Mouse (Mus musculus) neural tube, embryonic 13.5 days (tissue): Measurements from ENCODE around the gene Thoc3. TPM values are rescaled to one million over a fixed set of nuclear protein-coding genes. Genes with fewer than 3 reads are reported as not detected.
"Not testable (repeated sequence)": the region's sequence is repeated elsewhere in the genome, so short reads cannot be mapped to it uniquely, and the experiment has no call there.

ENCODE experiments used
- ATAC-seq: fragments of 200-750 bp; cut with Nextera tagmentation; 2 replicates; pipeline ENCODE4 v1.8.0; 2017; ENCODE audit warnings: low read depth, mild to moderate bottlenecking, moderate TSS enrichment, moderate library complexity
- H3K27ac ChIP-seq: fragments of 300-500 bp; sonication (generic); replicated peaks from 2 replicates; pipeline ENCODE4 v1.5.1; 2015; ENCODE audit warnings: moderate library complexity, mild to moderate bottlenecking, inconsistent platforms
- H3K27me3 ChIP-seq: fragments of 300-500 bp; sonication (generic); 2 replicates; pipeline ENCODE4 v1.6.1; 2015; ENCODE audit warnings: mild to moderate bottlenecking, inconsistent platforms
- H3K36me3 ChIP-seq: fragments of 300-500 bp; sonication (generic); 2 replicates; pipeline ENCODE4 v1.6.1; 2015; ENCODE audit warnings: mild to moderate bottlenecking, inconsistent platforms
- H3K4me1 ChIP-seq: fragments of 300-500 bp; sonication (generic); replicated peaks from 2 replicates; pipeline ENCODE4 v1.6.1; 2015; ENCODE audit warnings: inconsistent platforms
- H3K4me2 ChIP-seq: fragments of 300-500 bp; sonication (generic); 2 replicates; pipeline ENCODE4 v1.6.1; 2015; ENCODE audit warnings: inconsistent platforms, mild to moderate bottlenecking, moderate library complexity
- H3K4me3 ChIP-seq: fragments of 300-500 bp; sonication (generic); 2 replicates; pipeline ENCODE4 v1.5.1; 2015; ENCODE audit warnings: mild to moderate bottlenecking, inconsistent platforms
- H3K9ac ChIP-seq: fragments of 300-500 bp; sonication (generic); 2 replicates; pipeline ENCODE4 v1.6.1; 2015; ENCODE audit warnings: moderate library complexity, mild to moderate bottlenecking, inconsistent platforms
- H3K9me3 ChIP-seq: fragments of 300-500 bp; sonication (generic); 2 replicates; pipeline ENCODE4 v1.6.1; 2016; ENCODE audit warnings: inconsistent platforms
- WGBS: fragments of 180-500 bp; shearing (Covaris S2); methylation state at CpG from one replicate; pipeline ENCODE4 v1.1.7; 2015; 5-methylcytosine and 5-hydroxymethylcytosine counted together
- polyA plus RNA-seq: library from polyadenylated mRNA; unstranded; fragments of >200 nt; fragmentation: Nextera tagmentation; extraction: Ambion mirVana; gene quantifications from 2 replicates; pipeline ENCODE4 v1.2.1, GENCODE M21; 2015

The Thoc3 gene
- polyA plus RNA-seq, result 89.6 and 94.1 TPM in 2 replicates

DNA sequence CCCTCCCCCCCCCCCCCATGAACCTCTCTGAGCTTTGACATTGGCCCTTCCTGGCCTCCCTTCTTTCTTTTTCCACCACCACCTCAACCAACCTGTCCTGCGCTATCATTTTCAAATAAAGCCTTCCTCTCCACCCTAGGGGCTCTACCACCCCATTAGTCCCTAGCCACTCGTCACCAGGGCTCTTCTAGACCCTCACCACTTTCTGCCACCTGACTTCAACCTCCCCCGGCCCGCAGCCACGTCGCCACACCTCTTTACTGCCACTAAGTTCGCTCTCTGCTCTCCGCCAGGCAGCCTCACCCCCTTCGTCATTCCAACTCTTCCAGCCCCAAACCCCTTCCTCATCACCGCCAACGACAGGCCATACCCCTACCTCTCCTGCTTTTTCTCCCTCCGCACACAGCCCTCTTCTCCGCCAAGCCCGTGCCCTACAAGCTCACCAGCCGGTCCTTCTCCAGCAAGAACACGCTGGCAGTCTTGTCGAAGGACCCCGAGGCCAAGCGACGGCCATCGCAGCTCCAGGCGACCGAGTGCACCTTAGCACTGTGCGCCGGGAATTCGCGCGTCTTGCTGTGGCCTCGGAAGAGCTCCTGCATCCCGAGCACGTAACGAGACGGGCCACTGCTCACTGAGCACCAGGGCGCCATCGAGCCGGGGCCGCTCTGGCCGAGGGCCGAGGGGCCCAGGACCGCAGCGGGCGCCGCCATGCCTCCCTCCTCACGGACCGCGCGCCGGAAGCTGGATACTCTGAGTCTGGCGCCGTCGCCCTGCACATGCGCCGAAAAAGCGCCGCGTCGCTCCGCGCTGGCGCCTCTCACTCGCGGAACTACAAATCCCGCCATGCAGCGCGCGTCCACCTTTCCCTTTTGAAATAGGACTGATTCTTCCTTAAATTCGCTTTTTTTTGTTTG, at the start of gene Thoc3:
Gene Thoc3 (minus strand): TSS at position 752 of the 914 bp plus-strand sequence.
- H3K27ac ChIP-seq, result peak within 1 kb of the TSS; percentile 15; the same call in 1 of the 2 replicates
- H3K4me3 ChIP-seq, result peak within 1 kb of the TSS; percentile 83
- 0 out of 2 replicates have a peak, but pooled peaks cover 6% of the 10 kb centered on the region for H3K9me3 ChIP-seq
- 0 out of 2 replicates have a peak, but pooled peaks cover 3% of the 10 kb centered on the region for H3K27me3 ChIP-seq
- peak within 1 kb of the TSS; percentile 88 for H3K9ac ChIP-seq
- peaks cover 13% of the 10 kb centered on the region for H3K4me1 ChIP-seq
- ATAC-seq, result peak; percentile 97
- WGBS, result 0% methylated on average over 67 of the region's 67 CpGs
- H3K36me3 ChIP-seq, result peaks cover 42% of the 10 kb centered on the region
- peak within 1 kb of the TSS; percentile 95 for H3K4me2 ChIP-seq

DNA sequence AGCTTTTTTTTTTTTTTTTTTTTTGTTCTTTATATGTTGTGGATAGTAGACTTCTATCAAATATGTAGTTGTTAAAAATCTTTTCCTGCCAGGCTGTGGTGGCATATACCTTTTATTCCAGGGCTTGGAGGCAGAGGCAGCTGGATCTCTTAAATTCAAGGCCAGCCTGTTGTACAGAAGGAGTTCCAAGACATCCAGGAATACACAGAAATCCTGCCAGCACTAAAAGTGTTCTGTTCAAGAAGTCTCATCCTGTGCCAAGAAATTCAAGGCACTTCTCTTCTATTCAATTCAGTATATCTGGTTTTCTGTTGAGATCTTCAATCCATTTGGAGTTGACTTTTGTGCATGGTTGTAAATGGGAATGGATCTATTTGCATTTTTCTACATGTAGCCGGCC, 37.3 kb upstream of the Thoc3 start:
- Histone ChIP-seq H3K9ac (no peak overlapping the region), H3K4me3 (no peak overlapping the region), H3K4me1 (peaks cover 25% of the 10 kb centered on the region), H3K9me3 (no peaks in the 10 kb centered on the region), H3K36me3 (peaks cover 6% of the 10 kb centered on the region; the same call in 1 of the 2 replicates), H3K27ac (no peak overlapping the region), H3K4me2 (no peak overlapping the region), H3K27me3 (no peaks in the 10 kb centered on the region)
- no peak for ATAC-seq
- WGBS, result 89% methylated on average over 1 of the region's 1 CpGs

DNA sequence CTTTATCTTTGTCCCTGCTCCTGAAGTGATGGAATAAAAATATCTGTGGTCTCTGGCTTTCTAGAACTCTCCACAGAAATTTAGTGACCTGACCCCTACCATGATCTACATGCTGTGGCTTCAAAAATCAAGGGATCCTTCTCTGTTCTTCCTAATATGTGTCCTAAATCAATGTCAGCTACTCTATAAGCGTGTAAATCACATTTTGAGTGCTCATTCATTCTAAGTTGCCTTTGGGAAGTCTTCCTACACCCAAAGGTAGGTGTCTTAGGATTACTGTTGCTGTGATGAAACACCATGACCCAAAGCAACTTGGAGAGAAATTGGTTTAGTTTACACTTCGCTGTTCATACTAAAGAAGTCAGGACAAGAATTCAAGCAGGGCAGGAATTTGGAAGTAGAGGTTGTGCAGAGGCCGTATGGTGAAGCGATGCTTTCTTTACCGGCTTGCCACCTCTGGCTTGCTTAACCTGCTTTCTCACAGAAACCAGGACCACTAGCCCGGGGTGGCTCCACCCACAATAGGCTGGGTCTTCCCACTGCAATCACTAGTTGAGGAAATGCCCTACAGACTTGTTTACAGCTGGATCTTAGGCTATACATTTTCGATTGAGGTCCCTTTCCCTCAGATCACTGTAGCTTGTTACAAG, 36.1 kb upstream of the Thoc3 start:
- peaks cover 25% of the 10 kb centered on the region for H3K4me1 ChIP-seq
- no peak for ATAC-seq
- no peaks in the 10 kb centered on the region for H3K9me3 ChIP-seq
- H3K27ac ChIP-seq, result peak overlapping the region; percentile 87
- H3K4me2 ChIP-seq, result peak overlapping the region; percentile 67
- peaks cover 4% of the 10 kb centered on the region; the same call in 1 of the 2 replicates for H3K36me3 ChIP-seq
- H3K4me3 ChIP-seq, result peak overlapping the region; percentile 59
- WGBS, result 34% methylated on average over 7 of the region's 7 CpGs
- H3K27me3 ChIP-seq, result no peaks in the 10 kb centered on the region
- peak overlapping the region; percentile 83 for H3K9ac ChIP-seq

DNA sequence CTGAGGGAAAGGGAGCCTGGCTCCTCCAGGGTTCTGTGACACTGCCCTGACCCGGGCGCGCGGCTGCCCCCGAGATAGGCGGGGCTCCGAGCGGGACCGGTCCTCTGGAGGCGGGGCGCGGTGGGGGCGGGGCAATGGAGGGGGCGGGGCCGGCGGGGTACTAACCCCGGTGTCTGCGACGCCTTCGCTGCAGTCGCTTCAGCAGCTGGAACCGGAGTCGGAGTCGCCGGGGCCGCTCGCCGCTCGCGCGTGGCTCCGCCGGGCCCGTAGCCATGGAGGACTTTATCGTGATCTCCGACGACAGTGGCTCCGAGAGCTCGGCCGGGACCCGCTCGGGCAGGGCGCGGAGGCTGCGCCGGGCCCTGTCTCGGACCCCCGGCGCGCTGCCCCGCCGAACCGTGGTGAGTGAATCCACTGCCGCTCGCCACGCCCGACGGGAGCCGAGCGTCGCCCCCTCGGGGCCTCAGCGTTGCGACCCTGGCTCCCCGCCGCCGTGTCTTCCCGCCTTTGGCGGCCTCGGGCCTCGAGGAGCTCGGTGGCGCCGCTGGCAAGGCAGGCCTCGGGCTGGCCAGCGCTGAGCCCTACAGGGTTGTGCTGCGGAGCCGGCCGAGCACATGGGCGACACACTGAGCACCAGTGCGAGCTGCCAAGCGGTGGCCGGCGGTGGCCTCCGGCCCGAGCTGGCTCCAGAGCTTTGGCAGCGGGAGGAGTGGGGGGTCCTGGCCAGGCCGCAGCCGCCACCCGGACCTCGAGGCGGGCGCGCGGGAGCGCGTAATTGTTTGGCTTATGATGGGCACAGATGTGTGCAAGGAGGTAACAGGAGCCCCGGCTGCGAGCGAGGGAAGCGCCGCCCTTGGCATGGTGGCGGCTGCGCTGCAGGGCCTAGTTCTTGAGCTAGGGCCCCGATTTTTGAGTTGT, 35.2 kb upstream of the Thoc3 start, which contains the start of gene Simc1:
Gene Simc1 (plus strand): TSS at position 176 of the 918 bp plus-strand sequence.
- peak within 1 kb of the TSS; percentile 87 for H3K27ac ChIP-seq
- under 1% methylated on average over 93 of the region's 105 CpGs for WGBS
- peak within 1 kb of the TSS; percentile 67 for H3K4me2 ChIP-seq
- H3K4me1 ChIP-seq, result peaks cover 25% of the 10 kb centered on the region
- peak within 1 kb of the TSS; percentile 83 for H3K9ac ChIP-seq
- no peaks in the 10 kb centered on the region for H3K27me3 ChIP-seq
- H3K36me3 ChIP-seq, result peaks cover 4% of the 10 kb centered on the region; the same call in 1 of the 2 replicates
- peak; percentile 94 for ATAC-seq
- peak within 1 kb of the TSS; percentile 59 for H3K4me3 ChIP-seq
- H3K9me3 ChIP-seq, result no peaks in the 10 kb centered on the region

DNA sequence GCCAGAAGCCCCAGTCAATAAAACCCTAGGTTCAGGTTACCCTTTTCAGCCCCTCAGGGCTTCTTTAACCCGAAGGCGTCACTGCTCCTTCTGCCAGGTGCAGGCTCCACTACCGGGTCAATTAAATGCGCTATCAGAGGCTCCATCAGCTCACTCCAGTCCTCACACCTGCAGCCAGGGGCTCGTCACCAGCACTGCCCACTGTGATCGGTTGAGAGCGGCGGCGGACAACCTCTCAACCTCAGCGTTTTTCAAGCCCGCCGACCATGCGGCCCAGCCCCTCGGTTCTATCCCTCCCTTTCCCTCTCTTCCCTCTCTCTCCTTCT, 34.6 kb upstream of the Thoc3 start:
- Histone ChIP-seq H3K9me3 (no peaks in the 10 kb centered on the region), H3K9ac (peak overlapping the region; percentile 83), H3K27me3 (no peaks in the 10 kb centered on the region), H3K4me2 (peak overlapping the region; percentile 67), H3K36me3 (peaks cover 4% of the 10 kb centered on the region; the same call in 1 of the 2 replicates), H3K4me3 (peak overlapping the region; percentile 59), H3K4me1 (peaks cover 25% of the 10 kb centered on the region), H3K27ac (peak overlapping the region; percentile 87)
- peak; percentile 78 for ATAC-seq
- under 1% methylated on average over 14 of the region's 14 CpGs for WGBS

DNA sequence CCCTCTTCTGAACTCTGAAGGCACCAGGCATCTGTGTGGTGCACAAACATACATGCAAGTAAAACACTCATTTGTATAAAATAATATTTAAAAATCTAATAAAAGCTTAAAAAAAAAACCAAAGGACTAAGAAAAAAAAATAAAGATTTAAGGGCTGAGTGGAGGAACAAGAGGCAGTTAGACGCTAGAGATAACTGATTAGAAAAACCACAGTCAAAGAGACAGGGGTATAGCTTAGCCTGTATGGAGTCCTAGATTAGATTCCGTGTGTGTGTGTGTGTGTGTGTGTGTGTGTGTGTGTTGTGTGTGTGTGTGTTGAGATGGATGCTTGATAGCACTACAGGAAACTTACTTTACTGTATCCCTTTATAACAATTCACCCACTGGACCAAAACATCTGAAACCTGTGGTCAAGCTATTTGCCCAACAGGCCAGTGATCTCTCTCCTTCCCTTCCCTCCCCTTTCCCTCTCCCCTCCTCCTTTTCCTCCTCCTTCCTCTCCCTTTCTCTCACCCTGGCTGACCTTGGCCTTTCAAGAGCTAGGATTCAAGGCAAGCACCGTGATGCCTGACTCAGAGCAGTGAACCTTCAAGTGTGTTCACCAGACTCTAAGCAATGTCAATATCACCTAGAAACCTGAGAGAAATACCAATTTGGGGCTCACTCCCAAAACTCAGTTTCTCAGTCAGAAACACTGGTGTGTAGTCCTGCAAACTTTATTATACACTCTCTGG, 33.5 kb upstream of the Thoc3 start:
- Histone ChIP-seq H3K4me2 (no peak overlapping the region), H3K9ac (no peak overlapping the region), H3K4me3 (no peak overlapping the region), H3K36me3 (peaks cover 2% of the 10 kb centered on the region; the same call in 1 of the 2 replicates), H3K4me1 (peaks cover 25% of the 10 kb centered on the region), H3K27ac (no peak overlapping the region), H3K27me3 (no peaks in the 10 kb centered on the region), H3K9me3 (no peaks in the 10 kb centered on the region)
- 66% methylated on average over 3 of the region's 3 CpGs for WGBS
- no peak for ATAC-seq

DNA sequence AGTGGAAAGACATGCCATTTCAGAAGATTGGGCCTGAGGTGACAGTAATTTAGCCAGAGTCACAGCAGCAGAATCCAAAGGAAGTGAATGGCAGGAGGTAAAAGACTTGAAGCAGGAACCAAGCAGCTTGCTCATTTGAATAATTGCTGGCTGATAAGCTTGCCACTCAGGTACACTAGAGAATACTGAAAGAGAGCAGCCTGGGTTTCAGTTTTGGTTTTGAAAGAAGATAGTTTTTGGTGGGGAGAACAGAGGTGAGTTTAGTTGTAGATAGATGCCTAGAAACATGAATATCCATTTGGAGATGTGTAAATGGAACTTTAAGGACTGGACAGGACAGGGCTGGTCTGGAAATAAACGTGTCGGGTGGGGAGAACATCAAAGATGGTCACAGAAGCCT, 32.7 kb upstream of the Thoc3 start:
- ATAC-seq, result no peak
- Histone ChIP-seq H3K9ac (no peak overlapping the region), H3K4me1 (peaks cover 25% of the 10 kb centered on the region), H3K9me3 (no peaks in the 10 kb centered on the region), H3K4me3 (no peak overlapping the region), H3K36me3 (no peaks in the 10 kb centered on the region), H3K27me3 (no peaks in the 10 kb centered on the region), H3K27ac (no peak overlapping the region), H3K4me2 (no peak overlapping the region)
- 80% methylated on average over 2 of the region's 2 CpGs for WGBS

DNA sequence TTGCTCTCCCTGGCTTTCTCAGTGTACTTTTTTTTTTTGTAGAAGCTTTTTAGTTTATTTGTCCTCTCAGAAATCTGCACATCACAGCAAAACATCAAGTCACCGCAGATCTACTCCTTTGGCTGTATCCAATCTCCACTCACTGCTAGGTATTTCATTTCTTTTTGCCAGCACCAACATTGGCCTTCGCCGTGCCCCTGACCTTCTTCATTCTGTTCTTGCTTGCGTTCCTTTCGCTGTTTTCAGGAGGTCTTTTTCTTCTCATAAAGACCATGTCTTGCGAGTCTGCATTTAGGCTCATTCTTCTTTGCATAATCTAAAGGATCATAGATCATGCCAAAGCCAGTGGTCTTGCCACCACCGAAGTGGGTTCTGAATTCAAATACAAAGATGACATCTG, 30.9 kb upstream of the Thoc3 start:
- ATAC-seq, H3K27ac ChIP-seq, H3K4me1 ChIP-seq, H3K36me3 ChIP-seq, H3K9ac ChIP-seq, H3K9me3 ChIP-seq, H3K4me2 ChIP-seq, H3K27me3 ChIP-seq, H3K4me3 ChIP-seq: not testable (repeated sequence)
- 91% methylated on average over 7 of the region's 7 CpGs for WGBS

DNA sequence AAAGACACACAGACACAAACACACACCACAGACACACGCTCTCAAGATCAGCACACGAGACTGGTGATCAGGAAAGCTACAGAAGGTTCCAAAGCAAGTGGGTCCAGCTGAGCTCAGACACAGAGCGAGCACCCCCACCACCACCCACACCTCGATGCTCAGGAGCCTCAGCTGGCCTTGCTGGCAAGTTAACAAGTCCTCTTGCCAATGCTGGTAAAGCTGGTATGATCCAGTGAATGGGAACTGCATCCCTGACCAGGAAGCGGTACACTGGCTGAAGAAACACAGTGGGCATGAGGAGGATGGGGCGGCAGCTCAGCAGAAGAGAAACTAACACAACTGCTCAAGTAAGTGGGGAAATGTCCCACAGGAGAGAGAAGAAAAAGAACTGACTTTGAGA, 22.7 kb upstream of the Thoc3 start:
- Histone ChIP-seq H3K27ac (no peak overlapping the region), H3K4me3 (no peak overlapping the region), H3K4me1 (0 out of 2 replicates have a peak, but pooled peaks cover 5% of the 10 kb centered on the region), H3K36me3 (no peaks in the 10 kb centered on the region), H3K4me2 (no peak overlapping the region), H3K9me3 (no peaks in the 10 kb centered on the region), H3K27me3 (0 out of 2 replicates have a peak, but pooled peaks cover 3% of the 10 kb centered on the region), H3K9ac (no peak overlapping the region)
- no peak for ATAC-seq
- WGBS, result 79% methylated on average over 6 of the region's 6 CpGs

DNA sequence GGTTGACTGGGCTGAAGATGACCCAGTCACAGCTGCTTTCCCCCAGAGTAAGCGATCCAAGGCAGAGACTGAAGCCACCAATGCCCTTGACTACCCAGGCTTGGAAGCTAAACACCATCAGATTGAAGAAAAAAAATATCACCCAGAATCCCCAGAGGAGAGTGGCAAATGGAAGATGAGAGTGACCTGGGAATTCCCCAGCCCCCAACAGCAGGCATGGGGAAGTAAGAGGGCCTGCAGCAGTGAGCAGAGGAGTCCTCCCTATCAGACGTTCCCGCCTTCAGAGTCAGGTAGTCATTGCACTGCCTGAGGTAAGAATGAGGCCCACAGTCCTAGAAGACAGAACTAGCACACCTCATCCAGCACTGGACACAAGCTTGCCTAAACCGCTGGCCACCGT, 21.8 kb upstream of the Thoc3 start:
- no peak overlapping the region for H3K4me3 ChIP-seq
- no peaks in the 10 kb centered on the region for H3K9me3 ChIP-seq
- 83% methylated on average over 5 of the region's 5 CpGs for WGBS
- H3K27ac ChIP-seq, result no peak overlapping the region
- 0 out of 2 replicates have a peak, but pooled peaks cover 5% of the 10 kb centered on the region for H3K4me1 ChIP-seq
- H3K4me2 ChIP-seq, result no peak overlapping the region
- H3K9ac ChIP-seq, result no peak overlapping the region
- 0 out of 2 replicates have a peak, but pooled peaks cover 3% of the 10 kb centered on the region for H3K27me3 ChIP-seq
- no peaks in the 10 kb centered on the region for H3K36me3 ChIP-seq
- ATAC-seq, result no peak

DNA sequence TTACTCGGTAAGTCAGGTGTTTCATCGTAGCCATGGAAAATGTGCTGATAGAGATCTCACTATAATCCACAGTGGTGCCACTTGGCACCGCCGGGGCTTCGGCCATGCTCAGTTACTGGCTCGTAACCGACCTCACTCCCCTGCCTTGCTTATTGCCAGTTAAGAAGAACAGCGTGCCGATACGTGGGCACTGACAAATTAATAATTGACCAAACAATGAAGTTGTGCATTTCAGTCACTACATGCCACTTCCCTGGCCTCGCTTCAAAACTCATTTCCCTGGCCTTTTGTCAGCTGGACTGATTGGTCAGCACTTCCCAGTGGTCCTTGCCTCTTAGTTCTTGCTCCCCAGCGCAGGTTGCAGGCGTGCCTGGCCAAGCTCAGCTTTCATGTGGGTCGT, 12.8 kb upstream of the Thoc3 start:
- H3K36me3 ChIP-seq, result no peaks in the 10 kb centered on the region
- no peak overlapping the region for H3K4me3 ChIP-seq
- 86% methylated on average over 14 of the region's 14 CpGs for WGBS
- H3K9me3 ChIP-seq, result no peaks in the 10 kb centered on the region
- H3K27me3 ChIP-seq, result no peaks in the 10 kb centered on the region; the same call in 1 of the 2 replicates
- H3K4me1 ChIP-seq, result no peaks in the 10 kb centered on the region
- ATAC-seq, result no peak
- no peak overlapping the region for H3K27ac ChIP-seq
- H3K4me2 ChIP-seq, result no peak overlapping the region
- no peak overlapping the region for H3K9ac ChIP-seq
